In genomic region chr7:98962547-98963311, GRCm38 (mm10) we compare ENCODE assay signal across 8 mouse cellular contexts.
DNase-seq lines count a peak whose midpoint lies in the region; ATAC-seq and TF ChIP-seq lines count a peak whose summit lies in the region.

No protein-coding gene starts in this region.

- H3K9me3 ChIP-seq in forebrain, embryonic 16.5 days (ENCODE audit: control insufficient read depth, low read length), result no peaks in the 10 kb centered on the region
- H3K9me3 ChIP-seq in lung, postnatal 0 days (ENCODE audit: low read length), result no peaks in the 10 kb centered on the region

- H3K36me3 ChIP-seq in forebrain, embryonic 16.5 days (ENCODE audit: control insufficient read depth, insufficient read depth), result no peaks in the 10 kb centered on the region
- H3K36me3 ChIP-seq in lung, postnatal 0 days (ENCODE audit: insufficient read depth, low read length), result no peaks in the 10 kb centered on the region
- H3K36me3 ChIP-seq in thymus, adult 2 months (ENCODE audit: control insufficient read depth, insufficient read depth, low read length), result no peaks in the 10 kb centered on the region

- no peak overlapping the region for H3K4me3 ChIP-seq in forebrain, embryonic 16.5 days (replicated peaks; ENCODE audit: low read length)
- H3K4me3 ChIP-seq in lung, postnatal 0 days (ENCODE audit: low read depth, low read length), result no peak overlapping the region
- no peak overlapping the region for H3K4me3 ChIP-seq in thymus, adult 2 months (ENCODE audit: control insufficient read depth, insufficient read depth, low read length)

- H3K4me2 ChIP-seq in forebrain, embryonic 16.5 days (ENCODE audit: low read length), result no peak overlapping the region
- H3K4me2 ChIP-seq in lung, postnatal 0 days (replicated peaks; ENCODE audit: low read depth, low read length), result no peak overlapping the region

- WGBS in forebrain, embryonic 16.5 days, result 32% methylated on average over 13 of the region's 13 CpGs
- 35% methylated on average over 13 of the region's 13 CpGs for WGBS in lung, postnatal 0 days
- WGBS in thymus, adult 2 months, result 53% methylated on average over 13 of the region's 13 CpGs

- TF ChIP-seq POLR2A in thymus, adult 2 months (IDR thresholded peaks at IDR 0.05; ENCODE audit: control insufficient read depth, extremely low read depth, insufficient read depth, low read length, poor library complexity), result no peak

- no peaks in the 10 kb centered on the region for H3K27me3 ChIP-seq in forebrain, embryonic 16.5 days (replicated peaks; ENCODE audit: control insufficient read depth, insufficient read depth, low read length)
- no peaks in the 10 kb centered on the region for H3K27me3 ChIP-seq in lung, postnatal 0 days (replicated peaks; ENCODE audit: insufficient read depth, low read length)
- H3K27me3 ChIP-seq in thymus, adult 2 months (ENCODE audit: control insufficient read depth, insufficient read depth, low read length), result no peaks in the 10 kb centered on the region

- TF ChIP-seq EP300 in lung, postnatal 0 days (IDR thresholded peaks at IDR 0.05), result no peak

- DNase-seq in Muller cell, postnatal 12 days (ENCODE audit: inconsistent ontology term), result peak; percentile 45
- DNase-seq in cerebellum, adult 18-20 months, result peak; percentile 73 to 77
- peak; percentile 85 for DNase-seq in heart, postnatal 4 days
- peak; percentile 34 to 56 for DNase-seq in layer of hippocampus, adult 8-10 months (ENCODE audit: low spot score in 2 of 2)
- peak; percentile 82 for DNase-seq in lung, postnatal 0 days (ENCODE audit: low spot score)
- peak; percentile 51 for DNase-seq in ovary, adult 18-20 months (ENCODE audit: low spot score)
- DNase-seq in thymus, adult 2 months, result peak; percentile 57

- H3K27ac ChIP-seq in forebrain, embryonic 16.5 days (ENCODE audit: low read length), result no peak overlapping the region
- no peak overlapping the region for H3K27ac ChIP-seq in lung, postnatal 0 days (ENCODE audit: low read length)
- H3K27ac ChIP-seq in thymus, adult 2 months (ENCODE audit: control insufficient read depth, insufficient read depth, low read length), result no peak overlapping the region

- H3K4me1 ChIP-seq in forebrain, embryonic 16.5 days (replicated peaks; ENCODE audit: control insufficient read depth, insufficient read depth, low read length), result no peaks in the 10 kb centered on the region; the same call in 1 of the 2 replicates
- no peaks in the 10 kb centered on the region for H3K4me1 ChIP-seq in lung, postnatal 0 days (ENCODE audit: insufficient read depth, low read depth, low read length)
- no peaks in the 10 kb centered on the region for H3K4me1 ChIP-seq in thymus, adult 2 months (replicated peaks; ENCODE audit: control insufficient read depth, insufficient read depth, low read length)

- no peak overlapping the region for H3K9ac ChIP-seq in forebrain, embryonic 16.5 days (replicated peaks; ENCODE audit: low read depth, low read length)
- H3K9ac ChIP-seq in lung, postnatal 0 days (replicated peaks; ENCODE audit: low read depth), result no peak overlapping the region

- ATAC-seq in forebrain, embryonic 16.5 days, result peak; percentile 84
- ATAC-seq in lung, postnatal 0 days, result peak; percentile 86

- TF ChIP-seq CTCF in lung, postnatal 0 days (IDR thresholded peaks at IDR 0.05), result peak; percentile 92
- TF ChIP-seq CTCF in thymus, adult 2 months (IDR thresholded peaks at IDR 0.05; ENCODE audit: borderline replicate concordance, control insufficient read depth, extremely low read depth, insufficient read depth, low read length, poor library complexity), result peak; percentile 76; the same call in 1 of the 2 replicates
